Mouse (Mus musculus) liver, embryonic 16.5 days (tissue): ENCODE results near the gene Ctbp2. TPM values are rescaled to one million over a fixed set of nuclear protein-coding genes. Genes with fewer than 3 reads are reported as not detected.

ENCODE experiments used
- ATAC-seq: fragments of 200-750 bp; cut with Nextera tagmentation; 2 replicates; pipeline ENCODE4 v1.8.0; 2017; ENCODE audit warnings: low read depth, mild to moderate bottlenecking, moderate number of reproducible peaks, moderate library complexity
- H3K27ac ChIP-seq: fragments of 300-500 bp; sonication (generic); 2 replicates; pipeline ENCODE4 v1.5.1; 2014; ENCODE audit warnings: mild to moderate bottlenecking, low read length
- H3K27me3 ChIP-seq: fragments of 300-500 bp; sonication (generic); 2 replicates; pipeline ENCODE4 v1.6.1; 2014; ENCODE audit warnings: low read depth, low read length, mixed read lengths; ENCODE audit not compliant: control insufficient read depth, insufficient read depth
- H3K36me3 ChIP-seq: fragments of 300-500 bp; sonication (generic); 2 replicates; pipeline ENCODE4 v1.6.1; 2014; ENCODE audit warnings: mild to moderate bottlenecking; ENCODE audit not compliant: control insufficient read depth, insufficient read depth
- H3K4me1 ChIP-seq: fragments of 300-500 bp; sonication (generic); 2 replicates; pipeline ENCODE4 v1.6.1; 2014; ENCODE audit warnings: low read depth, low read length, mixed read lengths; ENCODE audit not compliant: control insufficient read depth
- H3K4me2 ChIP-seq: fragments of 300-500 bp; sonication (generic); 2 replicates; pipeline ENCODE4 v1.6.1; 2014; ENCODE audit warnings: low read depth, low read length, mixed read lengths
- H3K4me3 ChIP-seq: fragments of 300-500 bp; sonication (generic); 2 replicates; pipeline ENCODE4 v1.5.1; 2014; ENCODE audit warnings: low read depth, mild to moderate bottlenecking, low read length
- H3K9ac ChIP-seq: fragments of 300-500 bp; sonication (generic); 2 replicates; pipeline ENCODE4 v1.6.1; 2014; ENCODE audit warnings: low read depth, low read length
- H3K9me3 ChIP-seq: fragments of 300-500 bp; sonication (generic); replicated peaks from 2 replicates; pipeline ENCODE4 v1.6.1; 2016; ENCODE audit warnings: low read length; ENCODE audit not compliant: control insufficient read depth
- WGBS: fragments of 180-500 bp; shearing (Covaris S2); extraction: QIAGEN DNeasy Blood & Tissue Kit; methylation state at CpG from one replicate; pipeline ENCODE4 v1.1.7; 2014; ENCODE audit not compliant: insufficient replicate concordance; 5-methylcytosine and 5-hydroxymethylcytosine counted together
- polyA plus RNA-seq: library from polyadenylated mRNA; unstranded; fragments of >200 nt; fragmentation: Nextera tagmentation; extraction: Ambion mirVana; gene quantifications from 2 replicates; pipeline ENCODE4 v1.2.1, GENCODE M21; 2015

The Ctbp2 gene
- polyA plus RNA-seq, 1 experiment from 2014 or later = 6.8 TPM

GRCm38 (mm10) chr7:133155621-133156020 is 31.5 kb upstream of the Ctbp2 start:
- no peak for ATAC-seq
- Histone ChIP-seq H3K4me1 (no peaks in the 10 kb centered on the region), H3K9me3 (no peaks in the 10 kb centered on the region), H3K27me3 (no peaks in the 10 kb centered on the region), H3K36me3 (no peaks in the 10 kb centered on the region), H3K9ac (no peak overlapping the region), H3K4me3 (no peak overlapping the region), H3K4me2 (no peak overlapping the region), H3K27ac (no peak overlapping the region)
- 75% methylated on average over 12 of the region's 12 CpGs for WGBS

- ATAC-seq = no peak
- H3K27me3 ChIP-seq = no peaks in the 10 kb centered on the region
- no peak overlapping the region for H3K4me3 ChIP-seq
- H3K27ac ChIP-seq = no peak overlapping the region
- H3K9me3 ChIP-seq = no peaks in the 10 kb centered on the region
- H3K36me3 ChIP-seq = no peaks in the 10 kb centered on the region
- no peaks in the 10 kb centered on the region for H3K4me1 ChIP-seq
- no peak overlapping the region for H3K4me2 ChIP-seq
- no peak overlapping the region for H3K9ac ChIP-seq
- 64% methylated on average over 6 of the region's 6 CpGs for WGBS
Observed at GRCm38 (mm10) chr7:133154846-133155245, 30.7 kb upstream of the Ctbp2 start.

- no peak for ATAC-seq
- Histone ChIP-seq H3K36me3 (no peaks in the 10 kb centered on the region), H3K27me3 (no peaks in the 10 kb centered on the region), H3K4me3 (no peak overlapping the region), H3K27ac (no peak overlapping the region), H3K9me3 (no peaks in the 10 kb centered on the region), H3K4me2 (no peak overlapping the region), H3K9ac (no peak overlapping the region), H3K4me1 (no peaks in the 10 kb centered on the region)
- WGBS = 66% methylated on average over 8 of the region's 8 CpGs
Observed at GRCm38 (mm10) chr7:133139689-133140336, 15.7 kb upstream of the Ctbp2 start.

GRCm38 (mm10) chr7:133133552-133133951 is 9.4 kb upstream of the Ctbp2 start:
- no peaks in the 10 kb centered on the region for H3K4me1 ChIP-seq
- WGBS = 62% methylated on average over 5 of the region's 5 CpGs
- H3K4me2 ChIP-seq = no peak overlapping the region
- no peaks in the 10 kb centered on the region for H3K9me3 ChIP-seq
- no peak for ATAC-seq
- H3K36me3 ChIP-seq = no peaks in the 10 kb centered on the region
- no peaks in the 10 kb centered on the region for H3K27me3 ChIP-seq
- H3K4me3 ChIP-seq = no peak overlapping the region
- no peak overlapping the region for H3K27ac ChIP-seq
- H3K9ac ChIP-seq = no peak overlapping the region

- 65% methylated on average over 5 of the region's 5 CpGs for WGBS
Observed at GRCm38 (mm10) chr7:133132702-133133101, 8.5 kb upstream of the Ctbp2 start.

GRCm38 (mm10) chr7:133124701-133125485 is 739 bp upstream of the Ctbp2 start:
- no peak overlapping the region for H3K9ac ChIP-seq
- H3K27ac ChIP-seq = no peak overlapping the region
- H3K9me3 ChIP-seq = no peaks in the 10 kb centered on the region
- peak overlapping the region; percentile 69 for H3K4me3 ChIP-seq
- peaks cover 8% of the 10 kb centered on the region for H3K4me1 ChIP-seq
- H3K4me2 ChIP-seq = peak overlapping the region; percentile 88
- H3K36me3 ChIP-seq = no peaks in the 10 kb centered on the region
- WGBS = 7% methylated on average over 34 of the region's 34 CpGs
- peaks cover 49% of the 10 kb centered on the region for H3K27me3 ChIP-seq
- no peak for ATAC-seq

More at GRCm38 (mm10) chr7:133132702-133133101, 8.5 kb upstream of the Ctbp2 start:
- H3K9ac ChIP-seq = no peak overlapping the region
- H3K4me2 ChIP-seq = no peak overlapping the region
- H3K27ac ChIP-seq = no peak overlapping the region
- H3K4me1 ChIP-seq = no peaks in the 10 kb centered on the region
- H3K36me3 ChIP-seq = no peaks in the 10 kb centered on the region
- ATAC-seq = no peak
- no peaks in the 10 kb centered on the region for H3K9me3 ChIP-seq
- H3K4me3 ChIP-seq = no peak overlapping the region
- H3K27me3 ChIP-seq = no peaks in the 10 kb centered on the region

GRCm38 (mm10) chr7:133123244-133123998 is 733 bp downstream of the Ctbp2 start, which contains the start of gene Fgfr2:
Gene Fgfr2 (minus strand): TSS chr7:133123350.
- Histone ChIP-seq H3K9ac (peak within 1 kb of the TSS; percentile 65), H3K9me3 (no peaks in the 10 kb centered on the region), H3K36me3 (no peaks in the 10 kb centered on the region), H3K4me1 (peaks cover 8% of the 10 kb centered on the region), H3K27me3 (peaks cover 49% of the 10 kb centered on the region), H3K4me3 (peak within 1 kb of the TSS; percentile 69), H3K27ac (peak within 1 kb of the TSS; percentile 81), H3K4me2 (peak within 1 kb of the TSS; percentile 88)
- peak; percentile 34 for ATAC-seq
- WGBS = under 1% methylated on average over 31 of the region's 53 CpGs

- no peak for ATAC-seq
Observed at GRCm38 (mm10) chr7:133122379-133123243, 1.5 kb downstream of the Ctbp2 start.

More at GRCm38 (mm10) chr7:133122379-133123243, 1.5 kb downstream of the Ctbp2 start:
- peak overlapping the region; percentile 74 for H3K27ac ChIP-seq
- peak overlapping the region; percentile 88 for H3K4me2 ChIP-seq
- H3K9me3 ChIP-seq = no peaks in the 10 kb centered on the region
- peaks cover 8% of the 10 kb centered on the region for H3K4me1 ChIP-seq
- peak overlapping the region; percentile 69 for H3K4me3 ChIP-seq
- WGBS = under 1% methylated on average over 63 of the region's 102 CpGs
- peak overlapping the region; percentile 65 for H3K9ac ChIP-seq
- no peaks in the 10 kb centered on the region for H3K36me3 ChIP-seq
- peaks cover 49% of the 10 kb centered on the region for H3K27me3 ChIP-seq
